Mouse (Mus musculus): ENCODE results near the gene Eml2. TPM values are rescaled to one million over a fixed set of nuclear protein-coding genes. Genes with fewer than 3 reads are reported as not detected.
A peak's percentile ranks its signal among the peaks of the same experiment; 100 is the strongest.

Gene Eml2
- total RNA-seq, 2 experiments from 2014 or later: 125 to 133 TPM

GRCm38 (mm10) chr7:19184758-19185157 lies 8.5 kb downstream of the Eml2 start:
- intact Hi-C loops (cut with DNase I): no loop called here
- DNase-seq (ENCODE audit: low spot score in 2 of 2): no peak

GRCm38 (mm10) chr7:19194676-19195075 lies 18.5 kb downstream of the Eml2 start:
- intact Hi-C loops (cut with DNase I): no loop called here
- no peak for DNase-seq (ENCODE audit: low spot score in 2 of 2)

GRCm38 (mm10) chr7:19196676-19197075 lies 20.5 kb downstream of the Eml2 start:
- intact Hi-C loops (cut with DNase I): no loop called here
- DNase-seq (ENCODE audit: low spot score in 2 of 2): peak in 1 of 2 experiments; percentile 57

- intact Hi-C loops (cut with DNase I): no loop called here
- DNase-seq (ENCODE audit: low spot score in 2 of 2): no peak
Observed at GRCm38 (mm10) chr7:19197985-19198384, 21.8 kb downstream of the Eml2 start.

- intact Hi-C loops (cut with DNase I): no loop called here
- no peak for DNase-seq (ENCODE audit: low spot score in 2 of 2)
Observed at GRCm38 (mm10) chr7:19201660-19202059, 25.4 kb downstream of the Eml2 start.

GRCm38 (mm10) chr7:19202065-19202850 lies 26.0 kb downstream of the Eml2 start:
- DNase-seq (ENCODE audit: low spot score in 2 of 2): no peak
- intact Hi-C loops (cut with DNase I): no loop called here

GRCm38 (mm10) chr7:19208201-19208910 lies 32.1 kb downstream of the Eml2 start:
- intact Hi-C loops (cut with DNase I): loop anchor here (2.0 kb wide), 1 partner anchor 30 kb away; no protein-coding TSS in a partner anchor
- no peak for DNase-seq (ENCODE audit: low spot score in 2 of 2)

- peak; percentile 42 to 63 for DNase-seq (ENCODE audit: low spot score in 2 of 2)
- intact Hi-C loops (cut with DNase I): loop anchor here (2.0 kb wide), 1 partner anchor 30 kb away; no protein-coding TSS in a partner anchor
Observed at GRCm38 (mm10) chr7:19208944-19209472, 32.8 kb downstream of the Eml2 start.

GRCm38 (mm10) chr7:19209494-19209893 lies 33.3 kb downstream of the Eml2 start:
- DNase-seq (ENCODE audit: low spot score in 2 of 2): no peak
- intact Hi-C loops (cut with DNase I): loop anchor here (2.0 kb wide), 1 partner anchor 31 kb away; no protein-coding TSS in a partner anchor

- intact Hi-C loops (cut with DNase I): no loop called here
- DNase-seq (ENCODE audit: low spot score in 2 of 2): no peak
Observed at GRCm38 (mm10) chr7:19210010-19210409, 33.8 kb downstream of the Eml2 start.

- no peak for DNase-seq (ENCODE audit: low spot score in 2 of 2)
- intact Hi-C loops (cut with DNase I): no loop called here
Observed at GRCm38 (mm10) chr7:19211041-19211675, 34.9 kb downstream of the Eml2 start.

GRCm38 (mm10) chr7:19211996-19212755 lies 36.0 kb downstream of the Eml2 start, which contains the start of gene Gpr4:
Gene Gpr4 (plus strand): TSS chr7:19212538.
- intact Hi-C loops (cut with DNase I): no loop called here
- no peak for DNase-seq (ENCODE audit: low spot score in 2 of 2)

- no peak for DNase-seq (ENCODE audit: low spot score in 2 of 2)
- intact Hi-C loops (cut with DNase I): no loop called here
Observed at GRCm38 (mm10) chr7:19213385-19213784, 37.2 kb downstream of the Eml2 start.

GRCm38 (mm10) chr7:19214369-19214768 lies 38.1 kb downstream of the Eml2 start:
- intact Hi-C loops (cut with DNase I): no loop called here
- no peak for DNase-seq (ENCODE audit: low spot score in 2 of 2)

GRCm38 (mm10) chr7:19214940-19215339 lies 38.7 kb downstream of the Eml2 start:
- intact Hi-C loops (cut with DNase I): no loop called here
- no peak for DNase-seq (ENCODE audit: low spot score in 2 of 2)

GRCm38 (mm10) chr7:19217492-19217891 lies 41.3 kb downstream of the Eml2 start:
- intact Hi-C loops (cut with DNase I): no loop called here

GRCm38 (mm10) chr7:19217944-19218343 lies 41.7 kb downstream of the Eml2 start:
- DNase-seq (ENCODE audit: low spot score in 2 of 2): no peak
- intact Hi-C loops (cut with DNase I): no loop called here

More at GRCm38 (mm10) chr7:19217492-19217891, 41.3 kb downstream of the Eml2 start:
- no peak for DNase-seq (ENCODE audit: low spot score in 2 of 2)

GRCm38 (mm10) chr7:19220061-19220460 lies 43.8 kb downstream of the Eml2 start:
- no peak for DNase-seq (ENCODE audit: low spot score in 2 of 2)
- intact Hi-C loops (cut with DNase I): no loop called here

- no peak for DNase-seq (ENCODE audit: low spot score in 2 of 2)
- intact Hi-C loops (cut with DNase I): no loop called here
Observed at GRCm38 (mm10) chr7:19222189-19222588, 46.0 kb downstream of the Eml2 start.
